Comparison of ENCODE assay signal across 10 mouse cellular contexts in the genomic region with DNA sequence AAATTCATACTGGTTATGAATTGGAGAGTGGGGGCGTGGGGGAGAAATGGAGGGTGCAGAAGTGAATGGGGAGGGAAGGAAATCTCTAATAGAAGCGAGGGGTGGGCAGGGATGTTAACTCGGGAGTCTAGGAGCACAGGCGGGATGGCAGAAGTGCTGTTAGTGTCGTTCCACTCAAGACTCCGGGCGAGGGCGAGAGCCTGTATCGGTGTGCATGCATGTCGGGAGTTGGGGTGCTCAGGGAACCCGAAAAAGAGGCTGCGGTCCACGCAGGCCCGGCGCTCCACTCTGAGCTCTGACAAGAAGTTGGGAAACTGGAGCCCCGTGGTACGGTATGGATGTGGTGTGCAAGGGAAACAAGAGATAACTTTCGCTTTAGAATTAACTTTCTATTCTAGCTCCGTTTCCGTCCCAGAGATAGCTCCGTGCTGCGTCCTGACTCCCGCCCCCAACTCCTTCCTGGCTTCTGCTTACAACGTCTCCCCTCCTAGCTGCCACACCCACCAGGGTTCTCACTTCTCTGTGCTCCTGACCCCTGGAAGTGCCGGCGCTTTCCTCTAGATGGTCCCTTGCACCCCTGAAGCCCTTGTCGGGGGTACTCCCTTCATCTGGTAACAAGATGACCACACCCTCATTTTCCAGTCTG. TPM values are rescaled to one million over a fixed set of nuclear protein-coding genes. Genes with fewer than 3 reads are reported as not detected.
DNase-seq lines count a peak whose midpoint lies in the region; ATAC-seq and TF ChIP-seq lines count a peak whose summit lies in the region.
"Had no signal": no experiment of that assay in that cellular context is flagged by ENCODE, and none has a peak within 500 bp of the region (broad histone marks: within the 10 kb centered on the region; RNA-seq: fewer than 3 reads in every experiment).

No protein-coding gene starts in this region.

- WGBS in kidney, adult 2 months: under 1% methylated on average over 27 of the region's 27 CpGs
- under 1% methylated on average over 27 of the region's 27 CpGs for WGBS in hindbrain, embryonic 10.5 days

- peaks cover 3% of the 10 kb centered on the region; the same call in 1 of the 2 replicates for H3K9me3 ChIP-seq in hindbrain, embryonic 10.5 days

- TF ChIP-seq POLR2A in kidney, adult 2 months (IDR thresholded peaks at IDR 0.05; ENCODE audit: low read depth, low read length): no peak

- no peak for DNase-seq in kidney, adult 2 months
- DNase-seq in kidney, adult 11 months: no peak
- peak; percentile 41 for DNase-seq in hindbrain, embryonic 10.5 days (ENCODE audit: low spot score)
- no peak for DNase-seq in Muller cell, postnatal 12 days (ENCODE audit: inconsistent ontology term)
- no peak for DNase-seq in urinary bladder, postnatal 10 days (ENCODE audit: low spot score)

- no peak overlapping the region for H3K27ac ChIP-seq in kidney, adult 2 months (ENCODE audit: insufficient read depth, low read depth, low read length)
- H3K27ac ChIP-seq in hindbrain, embryonic 10.5 days: no peak overlapping the region

- H3K4me3 ChIP-seq in kidney, adult 2 months (ENCODE audit: insufficient read depth, low read depth, low read length): peak overlapping the region; percentile 53
- peak overlapping the region; percentile 58 for H3K4me3 ChIP-seq in hindbrain, embryonic 10.5 days

- peak; percentile 73 for ATAC-seq in activated CD4-positive, CD25-positive, alpha-beta regulatory T cell, adult 4 months
- ATAC-seq in megakaryocyte progenitor cell, adult 5-6 weeks (replicated peaks; ENCODE audit: poor library complexity): peak; percentile 9; the same call in 1 of the 2 replicates
- no peak for ATAC-seq in erythroblast, adult 5-6 weeks (replicated peaks; ENCODE audit: low FRiP score, poor library complexity, severe bottlenecking)
- ATAC-seq: Patski had no signal

- no peak for TF ChIP-seq CTCF in kidney, adult 2 months (conservative IDR thresholded peaks at IDR 0.05; ENCODE audit: insufficient read depth, insufficient read length, low read depth, low read length)

- peaks cover 12% of the 10 kb centered on the region for H3K27me3 ChIP-seq in kidney, adult 2 months (replicated peaks; ENCODE audit: control insufficient read depth, insufficient read depth, low read length)
- H3K27me3 ChIP-seq in hindbrain, embryonic 10.5 days (ENCODE audit: insufficient read depth, poor library complexity, severe bottlenecking): peaks cover 88% of the 10 kb centered on the region

- no peaks in the 10 kb centered on the region for H3K36me3 ChIP-seq in kidney, adult 2 months (ENCODE audit: control insufficient read depth, insufficient read depth, low read length)
- H3K36me3 ChIP-seq in hindbrain, embryonic 10.5 days: no peaks in the 10 kb centered on the region

- peaks cover 2% of the 10 kb centered on the region; the same call in 1 of the 2 replicates for H3K4me1 ChIP-seq in kidney, adult 2 months (ENCODE audit: control insufficient read depth, insufficient read depth, low read length)
- peaks cover 53% of the 10 kb centered on the region for H3K4me1 ChIP-seq in hindbrain, embryonic 10.5 days (replicated peaks)

RNA-seq across cellular contexts. Expression of gene Hrk, which starts 7.8 kb away (rescaled TPM):
- polyA plus RNA-seq in kidney, adult 2 months (2012; rRNA removed): 0.01 and 0.02 TPM in 2 replicates
- under 1 TPM in 1 of 2 experiments, not detected in 1; 0.08 TPM for polyA plus RNA-seq in activated CD4-positive, CD25-positive, alpha-beta regulatory T cell, adult 4 months (2017; shearing (Covaris generic))
- 0.25 and 0.37 TPM in 2 replicates for polyA plus RNA-seq in hindbrain, embryonic 10.5 days (2016; fragmentation: Nextera tagmentation; extraction: Ambion mirVana)
- not detected in 2 replicates for total RNA-seq in megakaryocyte progenitor cell, adult 5-6 weeks (2015)
- total RNA-seq in megakaryocyte progenitor cell, adult 5-6 weeks (2017): not detected in 2 replicates
- not detected in 2 replicates for total RNA-seq in erythroblast, adult 5-6 weeks (2015; ENCODE audit: low replicate concordance)
- not detected in 2 replicates for total RNA-seq in erythroblast, adult 5-6 weeks (2017; ENCODE audit: low replicate concordance)
- total RNA-seq: neutrophil, adult 5-6 weeks had no signal

RNA-seq across cellular contexts. Expression of gene Fbxw8, which starts 16.9 kb away (rescaled TPM):
- polyA plus RNA-seq in kidney, adult 2 months (2012; rRNA removed): 60.8 and 64.8 TPM in 2 replicates
- 1 to 10 TPM; 3.1 to 3.6 TPM for polyA plus RNA-seq in activated CD4-positive, CD25-positive, alpha-beta regulatory T cell, adult 4 months (2017; shearing (Covaris generic))
- 35.0 and 36.8 TPM in 2 replicates for polyA plus RNA-seq in hindbrain, embryonic 10.5 days (2016; fragmentation: Nextera tagmentation; extraction: Ambion mirVana)
- 12.4 and 13.6 TPM in 2 replicates for total RNA-seq in megakaryocyte progenitor cell, adult 5-6 weeks (2015)
- 20.1 and 24.5 TPM in 2 replicates for total RNA-seq in megakaryocyte progenitor cell, adult 5-6 weeks (2017)
- total RNA-seq in erythroblast, adult 5-6 weeks (2015; ENCODE audit: low replicate concordance): 2.1 and 2.9 TPM in 2 replicates
- total RNA-seq in erythroblast, adult 5-6 weeks (2017; ENCODE audit: low replicate concordance): 3.1 and 4.4 TPM in 2 replicates
